Mouse (Mus musculus): ENCODE data around the gene Cmpk2. TPM values are rescaled to one million over a fixed set of nuclear protein-coding genes. Genes with fewer than 3 reads are reported as not detected.

The Cmpk2 gene
- polyA plus RNA-seq, 1 experiment from 2014 or later, result 6.4 TPM

Other genes starting within 250 kb of the Cmpk2 start
- 10.0 and 11.3 TPM in 2 replicates for gene Rnf144a, start 54.0 kb upstream of the Cmpk2 start, polyA plus RNA-seq (2016; fragmentation: Nextera tagmentation; extraction: Ambion mirVana)
- 1.2 and 1.5 TPM in 2 replicates for gene Rsad2, start 12.8 kb upstream of the Cmpk2 start, polyA plus RNA-seq (2016; fragmentation: Nextera tagmentation; extraction: Ambion mirVana)

All from heart, embryonic 12.5 days (tissue).